Mouse (Mus musculus) hindbrain, embryonic 12.5 days (tissue): ENCODE measurements around the gene Crim1. TPM values are rescaled to one million over a fixed set of nuclear protein-coding genes. Genes with fewer than 3 reads are reported as not detected.

Experiments
- ATAC-seq: fragments of 200-750 bp; cut with Nextera tagmentation; 2 replicates; pipeline ENCODE4 v1.8.0; 2017; ENCODE audit warnings: moderate TSS enrichment; ENCODE audit not compliant: low FRiP score
- H3K27ac ChIP-seq: fragments of 300-500 bp; sonication (generic); 2 replicates; pipeline ENCODE4 v1.5.1; 2016; ENCODE audit warnings: mild to moderate bottlenecking
- H3K27me3 ChIP-seq: fragments of 300-500 bp; sonication (generic); 2 replicates; pipeline ENCODE4 v1.6.1; 2016; ENCODE audit warnings: mild to moderate bottlenecking
- H3K36me3 ChIP-seq: fragments of 300-500 bp; sonication (generic); 2 replicates; pipeline ENCODE4 v1.6.1; 2016; ENCODE audit warnings: mild to moderate bottlenecking
- H3K4me1 ChIP-seq: fragments of 300-500 bp; sonication (generic); 2 replicates; pipeline ENCODE4 v1.6.1; 2016
- H3K4me2 ChIP-seq: fragments of 300-500 bp; sonication (generic); replicated peaks from 2 replicates; pipeline ENCODE4 v1.6.1; 2016; ENCODE audit warnings: mild to moderate bottlenecking
- H3K4me3 ChIP-seq: fragments of 300-500 bp; sonication (generic); 2 replicates; pipeline ENCODE4 v1.5.1; 2016; ENCODE audit warnings: mild to moderate bottlenecking
- H3K9ac ChIP-seq: fragments of 300-500 bp; sonication (generic); 2 replicates; pipeline ENCODE4 v1.6.1; 2016; ENCODE audit warnings: mild to moderate bottlenecking, moderate library complexity
- H3K9me3 ChIP-seq: fragments of 300-500 bp; sonication (generic); replicated peaks from 2 replicates; pipeline ENCODE4 v1.6.1; 2016; ENCODE audit warnings: mild to moderate bottlenecking
- WGBS: fragments of 180-500 bp; shearing (Covaris S2); methylation state at CpG from one replicate; pipeline ENCODE4 v1.1.7; 2016; 5-methylcytosine and 5-hydroxymethylcytosine counted together
- polyA plus RNA-seq: library from polyadenylated mRNA; unstranded; fragments of >200 nt; fragmentation: Nextera tagmentation; extraction: Ambion mirVana; gene quantifications from 2 replicates; pipeline ENCODE4 v1.2.1, GENCODE M21; 2016

Gene Crim1
- polyA plus RNA-seq, 1 experiment from 2014 or later = 11.0 TPM

GRCm38 (mm10) chr17:78274609-78275506 is 74.8 kb downstream of the Crim1 start:
- Histone ChIP-seq H3K27ac (no peak overlapping the region), H3K9ac (no peak overlapping the region), H3K27me3 (no peaks in the 10 kb centered on the region), H3K9me3 (no peaks in the 10 kb centered on the region), H3K36me3 (no peaks in the 10 kb centered on the region), H3K4me2 (no peak overlapping the region), H3K4me3 (no peak overlapping the region), H3K4me1 (peaks cover 38% of the 10 kb centered on the region)
- no peak for ATAC-seq
- WGBS = 77% methylated on average over 7 of the region's 7 CpGs

- no peaks in the 10 kb centered on the region for H3K36me3 ChIP-seq
- H3K4me3 ChIP-seq = no peak overlapping the region
- H3K9me3 ChIP-seq = no peaks in the 10 kb centered on the region
- H3K27me3 ChIP-seq = no peaks in the 10 kb centered on the region
- H3K27ac ChIP-seq = no peak overlapping the region
- ATAC-seq = no peak
- 78% methylated on average over 4 of the region's 4 CpGs for WGBS
- H3K4me1 ChIP-seq = peaks cover 41% of the 10 kb centered on the region
- no peak overlapping the region for H3K4me2 ChIP-seq
- H3K9ac ChIP-seq = no peak overlapping the region
Measured at GRCm38 (mm10) chr17:78275507-78275813, 75.4 kb downstream of the Crim1 start.

- Histone ChIP-seq H3K9ac (no peak overlapping the region), H3K27me3 (no peaks in the 10 kb centered on the region), H3K9me3 (no peaks in the 10 kb centered on the region), H3K27ac (no peak overlapping the region), H3K4me3 (no peak overlapping the region), H3K36me3 (no peaks in the 10 kb centered on the region), H3K4me2 (no peak overlapping the region), H3K4me1 (peaks cover 30% of the 10 kb centered on the region)
- peak; percentile 36; the same call in 1 of the 2 replicates for ATAC-seq
- WGBS = 57% methylated on average over 12 of the region's 12 CpGs
Measured at GRCm38 (mm10) chr17:78279191-78279590, 79.1 kb downstream of the Crim1 start.

- Histone ChIP-seq H3K36me3 (no peaks in the 10 kb centered on the region), H3K27me3 (no peaks in the 10 kb centered on the region), H3K4me3 (no peak overlapping the region), H3K4me2 (no peak overlapping the region), H3K9ac (no peak overlapping the region), H3K9me3 (no peaks in the 10 kb centered on the region), H3K27ac (no peak overlapping the region), H3K4me1 (peaks cover 27% of the 10 kb centered on the region)
- WGBS = 79% methylated on average over 18 of the region's 18 CpGs
- 0 out of 2 replicates have a peak, but pooled peaks have one; percentile 29 for ATAC-seq
Measured at GRCm38 (mm10) chr17:78280991-78281712, 81.1 kb downstream of the Crim1 start.

GRCm38 (mm10) chr17:78283271-78283992 is 83.4 kb downstream of the Crim1 start:
- H3K9me3 ChIP-seq = no peaks in the 10 kb centered on the region
- WGBS = 64% methylated on average over 11 of the region's 11 CpGs
- no peak overlapping the region for H3K4me2 ChIP-seq
- peaks cover 27% of the 10 kb centered on the region for H3K4me1 ChIP-seq
- no peaks in the 10 kb centered on the region for H3K36me3 ChIP-seq
- H3K27ac ChIP-seq = no peak overlapping the region
- H3K4me3 ChIP-seq = no peak overlapping the region
- no peak overlapping the region for H3K9ac ChIP-seq
- no peak for ATAC-seq
- H3K27me3 ChIP-seq = no peaks in the 10 kb centered on the region

GRCm38 (mm10) chr17:78286021-78286420 is 86.0 kb downstream of the Crim1 start:
- no peaks in the 10 kb centered on the region for H3K27me3 ChIP-seq
- H3K27ac ChIP-seq = no peak overlapping the region
- H3K9ac ChIP-seq = no peak overlapping the region
- H3K36me3 ChIP-seq = no peaks in the 10 kb centered on the region
- H3K4me2 ChIP-seq = no peak overlapping the region
- H3K9me3 ChIP-seq = no peaks in the 10 kb centered on the region
- 92% methylated on average over 13 of the region's 13 CpGs for WGBS
- ATAC-seq = no peak
- peaks cover 11% of the 10 kb centered on the region; the same call in 1 of the 2 replicates for H3K4me1 ChIP-seq
- no peak overlapping the region for H3K4me3 ChIP-seq

GRCm38 (mm10) chr17:78287391-78287790 is 87.3 kb downstream of the Crim1 start:
- WGBS = 86% methylated on average over 2 of the region's 2 CpGs
- H3K4me3 ChIP-seq = no peak overlapping the region

GRCm38 (mm10) chr17:78290153-78290876 is 90.3 kb downstream of the Crim1 start:
- no peak for ATAC-seq
- 90% methylated on average over 6 of the region's 6 CpGs for WGBS
- no peaks in the 10 kb centered on the region for H3K9me3 ChIP-seq

More at GRCm38 (mm10) chr17:78287391-78287790, 87.3 kb downstream of the Crim1 start:
- H3K4me2 ChIP-seq = no peak overlapping the region
- no peaks in the 10 kb centered on the region for H3K36me3 ChIP-seq
- no peak for ATAC-seq
- H3K9me3 ChIP-seq = no peaks in the 10 kb centered on the region
- H3K9ac ChIP-seq = no peak overlapping the region
- no peak overlapping the region for H3K27ac ChIP-seq
- no peaks in the 10 kb centered on the region for H3K27me3 ChIP-seq
- H3K4me1 ChIP-seq = peaks cover 8% of the 10 kb centered on the region; the same call in 1 of the 2 replicates

GRCm38 (mm10) chr17:78291030-78291429 is 91.0 kb downstream of the Crim1 start:
- no peaks in the 10 kb centered on the region for H3K4me1 ChIP-seq
- H3K4me3 ChIP-seq = no peak overlapping the region
- H3K4me2 ChIP-seq = no peak overlapping the region
- 93% methylated on average over 5 of the region's 5 CpGs for WGBS
- no peak overlapping the region for H3K27ac ChIP-seq
- no peak overlapping the region for H3K9ac ChIP-seq
- H3K36me3 ChIP-seq = no peaks in the 10 kb centered on the region
- no peaks in the 10 kb centered on the region for H3K27me3 ChIP-seq
- H3K9me3 ChIP-seq = no peaks in the 10 kb centered on the region
- no peak for ATAC-seq

More at GRCm38 (mm10) chr17:78290153-78290876, 90.3 kb downstream of the Crim1 start:
- no peaks in the 10 kb centered on the region for H3K36me3 ChIP-seq
- H3K4me1 ChIP-seq = no peaks in the 10 kb centered on the region
- no peaks in the 10 kb centered on the region for H3K27me3 ChIP-seq
- no peak overlapping the region for H3K4me3 ChIP-seq
- H3K9ac ChIP-seq = no peak overlapping the region
- H3K4me2 ChIP-seq = no peak overlapping the region
- no peak overlapping the region for H3K27ac ChIP-seq

- no peak overlapping the region for H3K9ac ChIP-seq
- no peaks in the 10 kb centered on the region for H3K27me3 ChIP-seq
- H3K4me1 ChIP-seq = no peaks in the 10 kb centered on the region
- WGBS = 90% methylated on average over 7 of the region's 7 CpGs
- ATAC-seq = no peak
- H3K36me3 ChIP-seq = no peaks in the 10 kb centered on the region
- H3K9me3 ChIP-seq = no peaks in the 10 kb centered on the region
- no peak overlapping the region for H3K4me3 ChIP-seq
- no peak overlapping the region for H3K27ac ChIP-seq
- H3K4me2 ChIP-seq = no peak overlapping the region
Measured at GRCm38 (mm10) chr17:78292301-78292700, 92.3 kb downstream of the Crim1 start.

- Histone ChIP-seq H3K9ac (no peak overlapping the region), H3K4me3 (no peak overlapping the region), H3K9me3 (no peaks in the 10 kb centered on the region), H3K27ac (no peak overlapping the region), H3K36me3 (no peaks in the 10 kb centered on the region), H3K4me1 (no peaks in the 10 kb centered on the region), H3K4me2 (no peak overlapping the region), H3K27me3 (no peaks in the 10 kb centered on the region)
- WGBS = 94% methylated on average over 10 of the region's 10 CpGs
- ATAC-seq = no peak
Measured at GRCm38 (mm10) chr17:78292827-78293488, 92.9 kb downstream of the Crim1 start.
